Mouse (Mus musculus): Measurements from ENCODE around the gene Efcab8.
"Not testable (repeated sequence)": the region's sequence is repeated elsewhere in the genome, so short reads cannot be mapped to it uniquely, and the experiment has no call there.

- not testable (repeated sequence) for TF ChIP-seq CTCF (IDR thresholded peaks at IDR 0.05; ENCODE audit: extremely low read depth, insufficient read depth, insufficient read length, insufficient replicate concordance); POLR2A (IDR thresholded peaks at IDR 0.05; ENCODE audit: low read depth, low read length)
Measured at GRCm38 (mm10) chr2:153825900-153826299, 46.2 kb downstream of the Efcab8 start.

All from spleen, adult 2 months (tissue).